Mouse (Mus musculus) cerebellum, adult 2 months (tissue): Measurements from ENCODE around the gene Zfr.

Experiments
- CTCF ChIP-seq: fragments of 200-500 bp; IDR thresholded peaks from 2 replicates; pipeline ENCODE4 v1.5.1; 2011; ENCODE audit warnings: low read depth, mild to moderate bottlenecking, control low read depth, low read length, moderate library complexity, borderline replicate concordance; ENCODE audit not compliant: insufficient read depth
- POLR2A ChIP-seq: fragments of 200-500 bp; IDR thresholded peaks from 2 replicates; pipeline ENCODE4 v1.6.1; 2011; ENCODE audit warnings: low read length, control low read depth, borderline replicate concordance; ENCODE audit not compliant: insufficient read depth

DNA sequence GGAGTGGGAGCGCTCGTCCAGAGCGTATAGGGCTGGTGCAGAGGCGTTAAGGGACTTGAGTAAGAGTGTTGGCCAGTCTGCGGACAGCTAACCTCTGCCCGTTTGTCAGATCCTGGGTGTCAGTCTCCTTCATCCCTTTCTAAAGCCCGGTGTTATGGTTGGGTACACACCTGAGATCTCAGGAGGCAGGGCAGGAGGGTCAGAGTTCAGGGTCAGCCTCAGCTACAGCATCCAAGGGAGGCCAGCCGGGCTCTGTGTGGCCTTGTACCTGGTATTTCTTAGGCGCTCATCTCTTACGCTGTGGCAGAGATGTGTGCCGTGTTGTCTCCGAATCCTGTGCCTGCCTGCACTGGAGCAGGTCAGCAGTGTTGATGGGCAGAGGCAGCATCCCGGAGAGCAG is 103.5 kb downstream of the Zfr start:
- TF ChIP-seq CTCF, result no peak
- TF ChIP-seq POLR2A, result no peak
